In genomic region chr11:42528226-42528881, GRCm38 (mm10) we compare ENCODE assay signal across 26 mouse cellular contexts.
"Had no signal": no experiment of that assay in that cellular context is flagged by ENCODE, and none has a peak within 500 bp of the region (broad histone marks: within the 10 kb centered on the region; RNA-seq: fewer than 3 reads in every experiment).

No protein-coding gene starts in this region.

- DNase-seq: gastrocnemius, adult 2 months; gastrocnemius, postnatal 10 days; gastrocnemius, postnatal 25 days; heart, adult 18-20 months; heart, postnatal 14 days; heart, postnatal 4 days; kidney, adult 18-20 months; kidney, adult 8-10 months; kidney, postnatal 10 days; kidney, postnatal 25 days; kidney, postnatal 4 days; liver; liver, embryonic 13.5 days had no signal

- H3K27ac ChIP-seq: gastrocnemius, adult 2 months; heart, embryonic 13.5 days; heart, embryonic 15.5 days; hindbrain, embryonic 10.5 days; hindbrain, embryonic 12.5 days; hindbrain, embryonic 14.5 days; intestine, embryonic 15.5 days; layer of hippocampus, adult 2 months; limb, embryonic 10.5 days; limb, embryonic 12.5 days; liver, embryonic 13.5 days; liver, embryonic 15.5 days had no signal

- ATAC-seq: hindbrain, embryonic 16.5 days; inflammation-experienced regulatory T-cells, adult 6 months; intestine, embryonic 15.5 days; intestine, postnatal 0 days had no signal

- H3K4me3 ChIP-seq: gastrocnemius, adult 2 months; heart, embryonic 13.5 days; heart, embryonic 15.5 days; hindbrain, embryonic 10.5 days; hindbrain, embryonic 12.5 days; intestine, embryonic 15.5 days; layer of hippocampus, adult 2 months; limb, embryonic 10.5 days; limb, embryonic 12.5 days; liver, embryonic 13.5 days; liver, embryonic 15.5 days had no signal
